Mouse (Mus musculus): ENCODE data around the gene Orai3. TPM values are rescaled to one million over a fixed set of nuclear protein-coding genes. Genes with fewer than 3 reads are reported as not detected.
A peak's percentile ranks its signal among the peaks of the same experiment; 100 is the strongest.

Gene Orai3
- total RNA-seq, 1 experiment = 14.0 TPM

DNA sequence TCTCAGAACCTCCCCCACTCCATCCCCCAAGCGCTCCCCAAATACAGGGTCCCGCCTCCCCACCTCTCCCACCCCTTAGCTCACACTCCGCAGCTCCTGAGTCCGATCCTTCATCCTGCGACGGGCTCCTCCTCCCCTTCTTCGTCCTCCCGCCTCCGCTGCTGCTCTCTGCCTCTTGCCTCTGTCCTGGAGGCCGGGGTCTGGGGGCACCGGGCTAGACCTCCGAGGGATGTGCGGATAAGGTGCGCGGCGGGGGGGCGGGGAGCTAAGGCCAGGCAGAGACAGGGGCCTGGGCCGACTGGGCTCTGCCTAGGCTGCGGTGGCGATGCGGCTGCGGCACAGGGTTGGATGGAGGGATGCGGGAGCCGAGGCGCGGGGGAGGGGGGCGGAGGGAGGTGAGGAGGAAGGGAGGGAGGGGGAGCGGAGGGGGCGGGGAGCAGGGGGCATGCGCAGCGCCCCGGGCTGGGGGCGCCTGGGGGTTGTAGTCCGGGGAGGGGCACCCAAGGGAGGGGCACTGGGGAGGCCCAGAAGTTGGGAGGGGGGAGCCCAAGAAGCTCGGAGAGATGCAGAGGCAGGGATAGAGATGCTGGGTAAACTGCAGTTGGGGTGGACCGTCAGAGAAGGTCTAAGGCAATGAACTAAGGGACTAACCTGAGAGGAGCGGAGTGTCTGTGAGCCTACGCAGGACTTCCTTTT is 54.7 kb downstream of the Orai3 start, which contains the start of the genes Stx4a and Stx1b:
Gene Stx4a, plus strand, starts transcription at position 119 of the 696 bp plus-strand sequence.
Gene Stx1b, minus strand, starts transcription at position 374 of the 696 bp plus-strand sequence.
- DNase-seq (ENCODE audit: low read depth, low spot score) = no peak
- Histone ChIP-seq H3K4me1 (ENCODE audit: control insufficient read depth in 2 of 2, insufficient read depth in 2 of 2, low read length in 2 of 2, poor library complexity in 1 of 2) (peaks cover 0 to 2% of the 10 kb centered on the region in 2 experiments; a peak in 1 of 4 replicates), H3K9ac (ENCODE audit: insufficient read depth, low read depth, low read length, poor library complexity, severe bottlenecking) (peak within 1 kb of the TSS; percentile 59), H3K36me3 (ENCODE audit: control insufficient read depth, insufficient read depth, low read length, poor library complexity, severe bottlenecking) (no peaks in the 10 kb centered on the region), H3K27ac (ENCODE audit: insufficient read depth, low read depth, low read length, poor library complexity, severe bottlenecking) (no peak within 1 kb of the TSS), H3K4me3 (ENCODE audit: insufficient read depth in 1 of 2, low read depth in 1 of 2, low read length in 2 of 2, poor library complexity in 1 of 2, severe bottlenecking in 1 of 2) (peak within 1 kb of the TSS; percentile 79 to 83), H3K9me3 (ENCODE audit: control insufficient read depth, insufficient read depth, low read depth, low read length) (no peaks in the 10 kb centered on the region)
- peak; percentile 71; the same call in 1 of the 2 replicates for TF ChIP-seq HCFC1 (IDR thresholded peaks at IDR 0.05; ENCODE audit: borderline replicate concordance, insufficient read depth, low read length)
- TF ChIP-seq CHD2 (IDR thresholded peaks at IDR 0.05; ENCODE audit: low read depth, low read length) = no peak
- in situ Hi-C loops (cut with MboI; ENCODE audit: low sequenced_read_pairs in 2 of 2, unreplicated experiment in 2 of 2) = no loop called here

Other genes with a start within 250 kb of the Orai3 start
- gene Tmem265, start 208.4 kb upstream of the Orai3 start, total RNA-seq (2012; rRNA removed) = 5.0 TPM in 1 of 2 replicates, not detected in the other
- 32.1 and 46.1 TPM in 2 replicates for gene Phkg2, start 196.5 kb upstream of the Orai3 start, total RNA-seq (2012; rRNA removed)
- gene Ccdc189, start 181.2 kb upstream of the Orai3 start, total RNA-seq (2012; rRNA removed) = 3.8 and 6.0 TPM in 2 replicates
- gene Rnf40, start 181.0 kb upstream of the Orai3 start, total RNA-seq (2012; rRNA removed) = 71.0 and 94.9 TPM in 2 replicates
- 2.1 and 2.9 TPM in 2 replicates for gene Zfp629, start 154.0 kb upstream of the Orai3 start, total RNA-seq (2012; rRNA removed)
- gene Bcl7c, start 60.9 kb upstream of the Orai3 start, total RNA-seq (2012; rRNA removed) = 35.6 and 36.8 TPM in 2 replicates
- 2.3 and 3.0 TPM in 2 replicates for gene Ctf1, start 57.1 kb upstream of the Orai3 start, total RNA-seq (2012; rRNA removed)
- 0.69 and 0.71 TPM in 2 replicates for gene Ctf2, start 37.6 kb upstream of the Orai3 start, total RNA-seq (2012; rRNA removed)
- 86.9 and 93.0 TPM in 2 replicates for gene Fbxl19, start 25.3 kb upstream of the Orai3 start, total RNA-seq (2012; rRNA removed)
- gene Setd1a, start 6.9 kb downstream of the Orai3 start, total RNA-seq (2012; rRNA removed) = 22.6 and 24.4 TPM in 2 replicates
- gene Gm49388, start 15.8 kb downstream of the Orai3 start, total RNA-seq (2012; rRNA removed) = 1.5 and 1.9 TPM in 2 replicates
- 14.7 and 22.5 TPM in 2 replicates for gene Hsd3b7, start 30.8 kb downstream of the Orai3 start, total RNA-seq (2012; rRNA removed)
- gene Stx4a, start 54.5 kb downstream of the Orai3 start, total RNA-seq (2012; rRNA removed) = 20.9 and 23.7 TPM in 2 replicates
- 1.4 and 1.7 TPM in 2 replicates for gene Stx1b, start 54.7 kb downstream of the Orai3 start, total RNA-seq (2012; rRNA removed)
- 44.7 and 52.5 TPM in 2 replicates for gene Zfp646, start 106.4 kb downstream of the Orai3 start, total RNA-seq (2012; rRNA removed)
- gene Zfp668, start 107.0 kb downstream of the Orai3 start, total RNA-seq (2012; rRNA removed) = 8.6 and 11.3 TPM in 2 replicates
- 0.67 and 0.69 TPM in 2 replicates for gene Prss53, start 121.2 kb downstream of the Orai3 start, total RNA-seq (2012; rRNA removed)
- gene Gm21974, start 125.6 kb downstream of the Orai3 start, total RNA-seq (2012; rRNA removed) = not detected in 2 replicates
- gene Vkorc1, start 125.8 kb downstream of the Orai3 start, total RNA-seq (2012; rRNA removed) = 88.5 and 115 TPM in 2 replicates
- 53.9 and 56.4 TPM in 2 replicates for gene Bckdk, start 134.3 kb downstream of the Orai3 start, total RNA-seq (2012; rRNA removed)
- 35.1 and 35.6 TPM in 2 replicates for gene Kat8, start 142.7 kb downstream of the Orai3 start, total RNA-seq (2012; rRNA removed)
- 11.3 and 16.5 TPM in 2 replicates for gene Prss8, start 160.3 kb downstream of the Orai3 start, total RNA-seq (2012; rRNA removed)
- 15.3 and 15.4 TPM in 2 replicates for gene Prss36, start 176.9 kb downstream of the Orai3 start, total RNA-seq (2012; rRNA removed)
- gene Fus, start 197.6 kb downstream of the Orai3 start, total RNA-seq (2012; rRNA removed) = 91.6 and 142 TPM in 2 replicates
- 38.7 and 62.1 TPM in 2 replicates for gene Pycard, start 224.1 kb downstream of the Orai3 start, total RNA-seq (2012; rRNA removed)
- 1.1 and 1.2 TPM in 2 replicates for gene Trim72, start 234.1 kb downstream of the Orai3 start, total RNA-seq (2012; rRNA removed)

All from ES-E14 (cell line).